Mouse (Mus musculus) kidney, adult 2 months (tissue): ENCODE results near the gene Skint6.
"Not testable (repeated sequence)": the region's sequence is repeated elsewhere in the genome, so short reads cannot be mapped to it uniquely, and the experiment has no call there.

ENCODE experiments used
- CTCF ChIP-seq: fragments of 200-500 bp; conservative IDR thresholded peaks from 2 replicates; pipeline ENCODE4 v1.5.1; 2011; ENCODE audit warnings: low read depth, mild to moderate bottlenecking, control low read depth, low read length, moderate library complexity, mixed read lengths; ENCODE audit not compliant: insufficient read depth, insufficient read length
- POLR2A ChIP-seq: fragments of 200-500 bp; IDR thresholded peaks from one replicate; pipeline ENCODE4 v1.6.1; 2011; ENCODE audit warnings: low read depth, low read length, control low read depth

DNA sequence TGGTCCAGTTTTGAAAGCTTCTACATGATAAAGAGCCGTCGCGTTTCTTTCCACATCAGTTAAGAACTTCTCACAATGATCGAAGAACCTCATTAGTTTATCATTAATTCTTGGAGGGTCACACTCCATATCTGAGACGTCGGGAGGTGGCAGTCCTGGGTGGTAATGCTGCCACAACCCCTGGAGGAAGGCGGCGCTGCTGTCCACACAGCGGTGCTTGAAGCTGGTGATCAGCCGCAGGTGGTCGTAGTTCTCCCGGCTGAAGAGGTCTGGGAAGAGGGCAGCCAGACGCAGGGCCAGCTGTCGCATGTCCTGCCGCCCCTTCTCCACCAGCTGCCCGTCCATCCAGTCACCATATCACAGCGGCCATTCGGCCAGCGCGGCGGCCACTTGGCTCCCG, 307.6 kb downstream of the Skint6 start:
- not testable (repeated sequence) for TF ChIP-seq CTCF, POLR2A
